Mouse (Mus musculus) limb, embryonic 10.5 days (tissue): ENCODE results near the gene Nlrp3. TPM values are rescaled to one million over a fixed set of nuclear protein-coding genes. Genes with fewer than 3 reads are reported as not detected.
A peak's percentile ranks its signal among the peaks of the same experiment; 100 is the strongest.

Experiments
- DNase-seq: peaks from one replicate; pipeline ENCODE4 v3.0.0-alpha.2; 2017; ENCODE audit warnings: low spot score
- H3K27ac ChIP-seq: fragments of 300-500 bp; sonication (generic); 2 replicates; pipeline ENCODE4 v1.5.1; 2016; ENCODE audit warnings: mild to moderate bottlenecking
- H3K27me3 ChIP-seq: fragments of 300-500 bp; sonication (generic); 2 replicates; pipeline ENCODE4 v1.6.1; 2016; ENCODE audit warnings: low read depth, mild to moderate bottlenecking; ENCODE audit not compliant: poor library complexity, severe bottlenecking
- H3K36me3 ChIP-seq: fragments of 300-500 bp; sonication (generic); 2 replicates; pipeline ENCODE4 v1.6.1; 2016; ENCODE audit warnings: mild to moderate bottlenecking, moderate library complexity
- H3K4me1 ChIP-seq: fragments of 300-500 bp; sonication (generic); 2 replicates; pipeline ENCODE4 v1.6.1; 2016
- H3K4me3 ChIP-seq: fragments of 300-500 bp; sonication (generic); 2 replicates; pipeline ENCODE4 v1.5.1; 2016; ENCODE audit warnings: mild to moderate bottlenecking, moderate library complexity
- H3K9me3 ChIP-seq: fragments of 300-500 bp; sonication (generic); replicated peaks from 2 replicates; pipeline ENCODE4 v1.6.1; 2016; ENCODE audit warnings: mild to moderate bottlenecking
- WGBS: fragments of 180-500 bp; shearing (Covaris S2); methylation state at CpG from one replicate; pipeline ENCODE4 v1.1.7; 2016; 5-methylcytosine and 5-hydroxymethylcytosine counted together
- polyA plus RNA-seq: library from polyadenylated mRNA; unstranded; fragments of >200 nt; fragmentation: Nextera tagmentation; extraction: Ambion mirVana; gene quantifications from 2 replicates; pipeline ENCODE4 v1.2.1, GENCODE M21; 2016

Gene Nlrp3
- polyA plus RNA-seq, 1 experiment from 2014 or later = not detected

DNA sequence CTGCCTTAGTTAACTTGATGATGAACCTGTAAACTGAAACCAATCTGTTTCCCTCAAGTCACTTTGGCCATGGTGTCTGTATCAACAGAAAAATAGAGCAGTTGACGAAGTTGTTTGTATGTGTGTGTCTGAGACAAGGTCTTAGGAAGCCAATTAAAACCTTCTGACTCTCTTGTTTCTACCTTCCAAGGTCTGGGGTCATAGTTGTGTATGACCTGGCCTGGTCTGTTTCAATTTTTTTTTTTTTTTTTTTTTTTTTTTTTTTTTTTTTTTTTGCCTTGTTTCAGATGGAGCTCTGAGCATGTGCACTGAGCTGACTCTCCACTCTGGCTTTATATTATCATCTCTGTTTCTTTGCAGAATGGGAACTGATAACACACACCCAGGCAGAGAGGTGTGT, 23.9 kb upstream of the Nlrp3 start:
- no peaks in the 10 kb centered on the region for H3K9me3 ChIP-seq
- no peak for DNase-seq
- 81% methylated on average over 1 of the region's 1 CpGs for WGBS

DNA sequence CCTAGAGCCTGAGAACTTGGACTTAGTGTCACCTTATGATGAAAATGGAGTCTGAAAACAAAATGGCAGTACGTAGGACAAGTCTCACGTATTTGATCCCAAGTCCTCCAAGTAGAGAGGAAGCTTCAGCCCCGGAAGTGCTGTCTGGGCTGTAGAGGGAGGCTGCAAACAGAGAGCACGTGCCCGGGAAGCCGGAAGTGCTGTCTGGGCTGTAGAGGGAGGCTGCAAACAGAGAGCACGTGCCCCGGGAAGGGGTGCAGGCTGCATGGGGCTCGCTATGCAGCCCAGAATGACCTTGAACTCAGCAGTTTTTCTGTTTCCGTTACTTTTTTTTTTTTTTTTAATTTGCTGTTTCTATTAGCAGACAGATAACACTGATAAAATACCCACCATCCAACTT, 23.1 kb upstream of the Nlrp3 start:
- Histone ChIP-seq H3K27ac (no peak overlapping the region), H3K4me3 (no peak overlapping the region), H3K4me1 (peaks cover 29% of the 10 kb centered on the region), H3K27me3 (no peaks in the 10 kb centered on the region), H3K9me3 (no peaks in the 10 kb centered on the region), H3K36me3 (no peaks in the 10 kb centered on the region)
- no peak for DNase-seq
- WGBS = 73% methylated on average over 10 of the region's 10 CpGs

More for the DNA sequence above, 23.9 kb upstream of the Nlrp3 start:
- Histone ChIP-seq H3K27me3 (no peaks in the 10 kb centered on the region), H3K4me1 (peaks cover 29% of the 10 kb centered on the region), H3K36me3 (no peaks in the 10 kb centered on the region), H3K27ac (no peak overlapping the region), H3K4me3 (no peak overlapping the region)

DNA sequence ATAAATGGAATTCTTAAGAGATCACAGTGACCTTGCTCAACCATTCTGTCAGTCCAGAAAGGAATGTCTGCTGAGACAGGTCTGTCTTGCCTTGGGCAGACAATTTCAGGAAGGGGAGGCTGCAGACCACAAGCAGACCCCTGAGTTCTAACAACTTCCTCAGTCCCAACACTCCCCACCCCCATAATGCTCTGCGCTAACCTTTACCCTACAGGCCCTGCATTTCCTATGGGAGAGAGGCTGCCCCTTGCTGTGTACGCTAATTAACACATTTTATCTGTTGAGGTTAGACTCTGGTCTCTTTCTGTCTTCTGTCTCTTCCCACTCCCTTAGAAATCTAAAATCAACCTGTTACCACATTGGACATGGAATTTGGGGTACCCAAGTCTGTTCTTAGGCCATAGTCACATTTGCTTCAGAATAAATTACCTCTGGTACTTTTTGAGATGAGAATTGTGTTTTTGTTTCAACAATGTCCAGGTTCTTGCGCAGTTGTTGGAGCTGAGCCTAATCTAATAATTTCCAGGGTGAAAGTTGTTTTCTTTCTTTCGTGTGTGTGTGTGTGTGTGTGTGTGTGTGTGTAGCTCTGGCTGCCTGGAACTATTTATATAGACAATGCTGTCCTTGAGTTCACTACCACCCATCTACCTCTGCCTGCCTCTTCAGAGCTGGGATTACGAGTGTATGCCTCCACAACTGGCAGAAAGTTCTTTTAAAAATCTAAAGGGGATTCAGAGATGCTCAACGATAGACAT, 21.4 kb upstream of the Nlrp3 start:
- Histone ChIP-seq H3K27ac (no peak overlapping the region), H3K36me3 (no peaks in the 10 kb centered on the region), H3K27me3 (no peaks in the 10 kb centered on the region), H3K4me1 (peaks cover 24% of the 10 kb centered on the region), H3K9me3 (no peaks in the 10 kb centered on the region; the same call in 1 of the 2 replicates), H3K4me3 (no peak overlapping the region)
- DNase-seq = no peak
- 79% methylated on average over 6 of the region's 6 CpGs for WGBS

DNA sequence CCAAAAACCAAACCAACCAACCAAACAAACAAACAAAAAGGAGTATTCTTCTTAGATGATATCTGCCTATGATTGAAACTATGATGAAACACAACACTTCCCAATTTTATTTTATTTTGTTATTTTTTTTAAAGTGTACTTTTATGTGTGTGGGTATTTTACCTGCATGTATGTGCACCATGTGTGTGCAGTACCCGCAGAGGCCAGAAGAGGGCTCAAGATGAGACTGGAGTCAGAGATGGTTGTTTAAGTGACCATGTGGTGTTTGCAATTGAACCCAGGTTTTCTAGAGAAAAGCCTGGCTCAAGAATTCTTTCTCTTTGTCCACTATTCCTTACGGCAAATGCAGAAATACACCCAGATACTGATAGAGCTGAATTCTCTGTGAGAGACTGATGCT, 17.2 kb upstream of the Nlrp3 start:
- Histone ChIP-seq H3K36me3 (no peaks in the 10 kb centered on the region), H3K27ac (no peak overlapping the region), H3K4me1 (peaks cover 15% of the 10 kb centered on the region), H3K9me3 (no peaks in the 10 kb centered on the region; the same call in 1 of the 2 replicates), H3K4me3 (no peak overlapping the region), H3K27me3 (no peaks in the 10 kb centered on the region)
- no peak for DNase-seq
- 99% methylated on average over 2 of the region's 2 CpGs for WGBS

DNA sequence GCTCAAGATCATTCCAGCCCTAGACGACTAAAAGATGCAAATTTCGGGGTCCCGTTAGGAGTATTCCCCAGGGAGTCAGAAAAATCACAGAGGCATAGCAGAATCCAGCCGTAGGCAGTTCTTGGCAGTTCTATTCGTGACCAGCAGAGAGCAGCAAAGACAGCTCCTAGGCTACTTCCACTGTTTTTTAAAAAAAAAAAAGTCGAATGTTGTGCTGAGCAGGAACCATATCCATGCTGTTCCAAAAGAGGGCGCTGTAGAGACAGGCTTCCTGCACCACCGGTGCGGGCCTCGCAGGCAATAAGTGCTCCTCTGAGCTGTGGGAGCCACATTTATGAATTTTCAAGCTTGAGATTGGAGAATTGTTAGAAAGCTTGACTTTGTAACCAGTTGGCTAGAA, 16.1 kb upstream of the Nlrp3 start:
- Histone ChIP-seq H3K4me1 (peaks cover 5% of the 10 kb centered on the region; the same call in 1 of the 2 replicates), H3K36me3 (no peaks in the 10 kb centered on the region), H3K27me3 (no peaks in the 10 kb centered on the region), H3K9me3 (no peaks in the 10 kb centered on the region; the same call in 1 of the 2 replicates), H3K4me3 (no peak overlapping the region), H3K27ac (no peak overlapping the region)
- DNase-seq = peak; percentile 61
- 14% methylated on average over 10 of the region's 10 CpGs for WGBS

DNA sequence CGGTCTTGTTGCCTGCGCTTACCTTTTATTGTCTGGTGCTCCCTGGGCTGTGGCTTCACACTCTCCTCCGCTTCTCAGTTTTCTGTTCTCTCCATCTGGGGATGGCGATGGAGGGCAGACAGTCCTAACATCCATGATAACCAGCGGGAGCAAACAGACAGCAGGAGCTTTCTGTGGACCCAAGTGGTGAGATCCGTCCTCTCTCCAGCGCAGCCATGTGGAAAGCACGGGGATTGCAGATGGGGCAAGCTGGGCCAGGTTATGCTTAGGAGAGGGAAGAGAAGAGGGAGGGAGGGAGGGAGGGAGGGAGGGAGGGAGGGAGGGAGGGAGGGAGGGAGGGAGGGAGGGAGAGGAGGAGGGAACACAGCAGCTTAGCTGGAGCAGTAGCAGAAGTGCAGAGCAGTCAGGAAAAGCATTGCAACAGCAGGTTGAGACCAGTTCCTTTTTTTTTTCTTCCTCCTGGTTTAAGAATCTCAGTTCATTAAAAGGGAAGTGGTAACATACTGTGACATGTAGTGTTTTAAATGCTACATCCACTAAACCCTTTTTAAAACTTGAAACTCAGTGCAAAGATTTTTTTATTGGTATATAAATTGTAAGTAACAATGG, 14.8 kb upstream of the Nlrp3 start, which contains the start of gene Zkscan17:
TSS of gene Zkscan17 (minus strand) at position 280 of the 609 bp plus-strand sequence.
- H3K27me3 ChIP-seq = no peaks in the 10 kb centered on the region
- H3K4me3 ChIP-seq = no peak within 1 kb of the TSS
- no peak within 1 kb of the TSS for H3K27ac ChIP-seq
- 50% methylated on average over 8 of the region's 8 CpGs for WGBS
- H3K4me1 ChIP-seq = peaks cover 10% of the 10 kb centered on the region
- DNase-seq = no peak
- no peaks in the 10 kb centered on the region; the same call in 1 of the 2 replicates for H3K9me3 ChIP-seq
- H3K36me3 ChIP-seq = no peaks in the 10 kb centered on the region

DNA sequence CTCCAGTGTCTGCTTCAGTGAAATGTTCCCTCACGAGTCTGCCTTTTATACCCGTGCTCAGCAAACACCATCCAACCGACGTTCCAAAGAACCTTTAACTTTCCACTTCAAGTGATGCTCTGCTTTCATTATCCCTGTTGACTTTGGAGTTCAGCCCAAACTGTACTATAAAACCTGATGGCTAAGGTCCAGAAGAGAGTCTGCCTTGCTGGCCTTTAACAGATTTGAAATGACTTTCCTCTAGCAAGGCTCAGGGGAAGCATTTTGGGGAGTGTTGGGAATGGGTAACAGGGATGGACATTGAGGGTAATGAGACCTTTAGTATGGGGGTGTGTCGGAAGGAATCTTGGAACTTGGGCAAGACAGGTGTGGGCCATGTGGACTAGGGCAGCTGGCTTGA, 11.1 kb upstream of the Nlrp3 start:
- no peaks in the 10 kb centered on the region; the same call in 1 of the 2 replicates for H3K9me3 ChIP-seq
- no peak overlapping the region for H3K4me3 ChIP-seq
- H3K27me3 ChIP-seq = no peaks in the 10 kb centered on the region
- no peak overlapping the region for H3K27ac ChIP-seq
- WGBS = 91% methylated on average over 5 of the region's 5 CpGs
- no peaks in the 10 kb centered on the region for H3K36me3 ChIP-seq
- peaks cover 12% of the 10 kb centered on the region for H3K4me1 ChIP-seq
- no peak for DNase-seq

DNA sequence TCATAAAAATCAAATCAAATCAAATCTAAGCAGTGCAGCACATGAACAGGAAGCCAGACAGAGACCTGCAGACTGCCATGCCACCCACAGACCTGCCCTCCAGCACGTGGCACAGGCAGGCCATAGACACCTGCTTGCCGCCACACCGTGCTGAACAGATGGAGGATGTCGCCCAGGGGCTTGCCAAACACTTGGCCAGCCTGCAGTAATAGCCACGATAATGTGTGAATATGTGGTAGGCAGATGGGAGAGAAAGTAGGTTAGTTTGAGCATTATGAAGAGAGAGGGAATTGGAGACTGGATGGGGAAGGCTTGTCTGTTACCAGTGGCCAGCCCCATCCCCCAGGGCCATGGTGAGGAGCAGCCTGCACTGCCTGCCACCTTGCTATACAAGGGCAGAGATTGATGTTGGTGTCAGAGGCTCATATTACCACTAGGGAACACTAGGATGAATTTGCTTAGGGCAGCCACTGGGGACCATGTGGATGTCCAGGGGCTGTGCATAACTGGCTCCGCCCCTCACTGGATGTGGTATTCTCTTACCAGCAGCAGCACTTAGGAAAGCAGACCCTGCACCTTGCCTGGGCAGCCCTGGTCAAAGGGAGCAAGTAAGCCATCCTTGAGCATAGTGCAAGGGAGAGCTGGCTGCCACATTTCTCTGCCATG, 10.4 kb upstream of the Nlrp3 start:
- peaks cover 12% of the 10 kb centered on the region for H3K4me1 ChIP-seq
- no peak overlapping the region for H3K27ac ChIP-seq
- peak; percentile 42 for DNase-seq
- 79% methylated on average over 6 of the region's 6 CpGs for WGBS
- H3K4me3 ChIP-seq = no peak overlapping the region
- H3K9me3 ChIP-seq = no peaks in the 10 kb centered on the region
- H3K27me3 ChIP-seq = no peaks in the 10 kb centered on the region
- H3K36me3 ChIP-seq = no peaks in the 10 kb centered on the region

DNA sequence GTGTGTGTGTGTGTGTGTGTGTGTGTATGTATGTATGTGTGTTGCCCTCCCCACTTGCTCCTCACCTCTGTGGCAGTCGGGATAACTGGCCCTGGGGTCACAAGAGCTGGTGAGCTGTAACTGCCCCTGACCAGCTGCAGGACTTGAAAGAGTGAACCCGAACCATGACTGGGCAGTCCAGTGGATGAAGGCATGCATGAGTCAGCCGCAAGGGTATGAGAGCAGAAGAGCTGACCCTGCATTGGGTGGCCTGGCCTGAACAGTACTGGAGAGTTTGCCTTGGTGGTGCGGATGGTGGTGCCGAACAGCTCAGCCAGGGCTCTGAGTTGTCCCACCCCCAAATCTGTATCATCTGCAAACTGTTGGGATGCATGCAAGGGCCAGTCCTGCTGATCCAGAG, 9.8 kb upstream of the Nlrp3 start:
- no peak for DNase-seq
- no peak overlapping the region for H3K27ac ChIP-seq
- no peaks in the 10 kb centered on the region for H3K9me3 ChIP-seq
- no peaks in the 10 kb centered on the region for H3K27me3 ChIP-seq
- H3K4me1 ChIP-seq = peaks cover 12% of the 10 kb centered on the region
- no peaks in the 10 kb centered on the region for H3K36me3 ChIP-seq
- WGBS = 71% methylated on average over 5 of the region's 5 CpGs
- H3K4me3 ChIP-seq = no peak overlapping the region

DNA sequence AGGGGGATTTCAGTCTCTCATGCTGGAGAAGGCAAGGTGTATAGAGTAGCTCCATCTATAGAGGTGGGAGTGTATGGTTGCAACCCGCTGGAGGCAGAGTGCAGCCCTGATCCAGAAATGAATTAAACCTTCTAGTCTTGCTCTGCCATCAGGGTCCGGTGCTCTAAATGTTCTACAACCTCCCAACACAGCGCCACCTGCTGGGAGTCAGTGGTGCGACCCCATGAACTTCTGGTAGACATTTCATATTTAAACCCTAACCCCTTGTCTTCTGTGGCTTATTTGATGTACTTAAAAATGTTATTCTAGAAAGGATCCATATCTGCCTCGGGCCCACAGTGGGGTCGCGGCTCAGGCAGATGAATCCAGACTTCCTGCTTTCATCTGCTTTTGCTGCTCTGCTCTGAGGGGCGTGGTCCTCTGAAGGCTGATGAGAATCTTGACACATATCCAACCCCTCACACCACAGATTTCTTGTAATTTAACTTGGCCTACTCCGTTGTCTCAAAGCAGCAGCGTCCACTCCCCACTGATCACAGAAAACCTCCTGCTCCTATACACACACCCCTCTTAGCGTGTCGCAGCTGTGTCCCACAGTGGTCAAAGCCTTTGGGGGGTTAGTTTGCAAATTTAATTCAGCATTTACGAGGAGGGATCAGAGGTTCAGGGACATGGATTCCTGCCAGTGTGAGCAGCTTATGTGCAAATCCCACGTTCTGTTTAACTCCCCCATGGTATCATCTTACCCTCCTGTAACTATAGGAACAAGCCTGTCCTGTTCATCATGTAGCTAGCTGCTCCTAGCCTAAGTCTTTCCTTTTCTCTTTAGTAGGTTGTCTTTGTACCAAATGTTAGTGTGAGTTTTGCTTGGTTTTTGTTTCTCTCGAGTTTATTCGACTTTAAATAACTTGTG, 3.9 kb upstream of the Nlrp3 start:
- H3K27ac ChIP-seq = no peak overlapping the region
- DNase-seq = no peak

DNA sequence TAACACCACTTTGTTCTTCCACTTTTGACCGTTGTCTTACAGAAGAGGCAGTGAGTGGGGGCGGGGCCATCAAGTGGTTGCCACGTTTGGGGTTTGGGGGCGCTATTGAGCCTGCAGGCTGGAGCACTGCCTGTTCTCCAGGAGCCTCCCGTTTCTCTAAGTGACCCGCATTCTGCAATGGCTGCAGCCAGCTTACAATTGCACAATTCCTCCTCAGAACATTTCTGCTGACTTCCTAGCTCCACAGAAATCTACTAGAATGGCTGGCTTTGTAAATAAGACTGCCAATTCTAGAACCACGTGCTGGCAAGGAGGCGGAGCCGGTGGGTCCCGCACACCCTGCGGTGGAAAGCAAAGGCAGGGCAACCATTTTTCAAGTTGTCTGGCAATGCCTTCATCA, 3.0 kb upstream of the Nlrp3 start:
- Histone ChIP-seq H3K36me3 (no peaks in the 10 kb centered on the region), H3K27ac (no peak overlapping the region), H3K4me1 (0 out of 2 replicates have a peak, but pooled peaks cover 6% of the 10 kb centered on the region), H3K4me3 (no peak overlapping the region), H3K9me3 (no peaks in the 10 kb centered on the region), H3K27me3 (no peaks in the 10 kb centered on the region)
- WGBS = 48% methylated on average over 11 of the region's 11 CpGs
- DNase-seq = no peak

More for the DNA sequence above, 3.9 kb upstream of the Nlrp3 start:
- Histone ChIP-seq H3K27me3 (no peaks in the 10 kb centered on the region), H3K4me3 (no peak overlapping the region), H3K36me3 (no peaks in the 10 kb centered on the region), H3K4me1 (0 out of 2 replicates have a peak, but pooled peaks cover 6% of the 10 kb centered on the region), H3K9me3 (no peaks in the 10 kb centered on the region)
- WGBS = 74% methylated on average over 16 of the region's 16 CpGs

DNA sequence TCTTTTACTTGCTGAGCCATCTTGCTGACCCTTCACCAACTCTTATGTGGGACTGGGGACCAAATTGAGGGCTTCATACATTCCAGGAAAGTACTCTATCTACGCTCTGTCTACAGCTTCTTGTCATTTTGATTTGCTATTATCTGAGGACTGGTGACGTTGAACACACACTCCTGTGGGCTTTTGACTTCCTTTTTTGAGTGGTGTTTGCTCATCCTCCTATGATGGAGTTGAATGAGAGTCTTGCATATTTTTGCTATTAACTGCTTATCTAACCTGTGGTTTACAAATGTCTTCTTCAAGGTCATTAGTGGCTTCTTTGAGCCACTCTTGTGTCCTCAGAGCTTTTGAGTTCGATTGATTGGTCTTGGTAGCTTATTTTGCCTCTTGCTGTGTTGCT, 1.2 kb upstream of the Nlrp3 start:
- DNase-seq = no peak
- H3K4me3 ChIP-seq = no peak overlapping the region
- H3K36me3 ChIP-seq = no peaks in the 10 kb centered on the region
- H3K4me1 ChIP-seq = 0 out of 2 replicates have a peak, but pooled peaks cover 6% of the 10 kb centered on the region
- no peaks in the 10 kb centered on the region for H3K9me3 ChIP-seq
- no peaks in the 10 kb centered on the region for H3K27me3 ChIP-seq
- WGBS = 79% methylated on average over 3 of the region's 3 CpGs
- H3K27ac ChIP-seq = no peak overlapping the region
